Mouse (Mus musculus) lung, postnatal 36 days (tissue): ENCODE results near the gene D3Ertd254e.
"Not testable (repeated sequence)": the region's sequence is repeated elsewhere in the genome, so short reads cannot be mapped to it uniquely, and the experiment has no call there.

Experiments used
- DNase-seq: peaks from one replicate; pipeline ENCODE4 v3.0.0; 2022; ENCODE audit warnings: mixed read lengths

Gene D3Ertd254e

GRCm38 (mm10) chr3:36150934-36151686 lies at the start of gene D3Ertd254e:
Gene D3Ertd254e, plus strand, starts transcription at chr3:36151017.
- peak; percentile 96 for DNase-seq

DNA sequence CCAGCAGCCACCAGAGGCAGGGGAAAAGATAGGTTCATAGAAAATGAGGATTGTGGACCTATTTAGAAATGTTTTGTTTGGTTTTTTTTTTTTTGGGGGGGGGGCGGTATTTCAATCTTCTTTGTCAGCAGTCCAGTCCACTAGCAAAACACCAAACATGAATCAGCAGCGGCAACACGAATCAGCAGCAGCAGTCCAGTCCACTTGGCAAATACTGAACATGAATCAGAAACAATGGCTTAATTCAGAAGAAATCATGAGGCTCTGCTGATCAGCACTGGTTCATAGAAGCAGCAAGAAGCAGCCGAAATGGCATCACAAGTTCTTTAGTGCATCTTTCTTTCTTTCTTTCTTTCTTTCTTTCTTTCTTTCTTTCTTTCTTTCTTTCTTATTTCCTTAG lies 34.7 kb upstream of the D3Ertd254e start:
- no peak for DNase-seq

- DNase-seq = no peak
Measured at GRCm38 (mm10) chr3:36119684-36120548, 30.9 kb upstream of the D3Ertd254e start.

GRCm38 (mm10) chr3:36126176-36126575 lies 24.6 kb upstream of the D3Ertd254e start:
- DNase-seq = not testable (repeated sequence)

DNA sequence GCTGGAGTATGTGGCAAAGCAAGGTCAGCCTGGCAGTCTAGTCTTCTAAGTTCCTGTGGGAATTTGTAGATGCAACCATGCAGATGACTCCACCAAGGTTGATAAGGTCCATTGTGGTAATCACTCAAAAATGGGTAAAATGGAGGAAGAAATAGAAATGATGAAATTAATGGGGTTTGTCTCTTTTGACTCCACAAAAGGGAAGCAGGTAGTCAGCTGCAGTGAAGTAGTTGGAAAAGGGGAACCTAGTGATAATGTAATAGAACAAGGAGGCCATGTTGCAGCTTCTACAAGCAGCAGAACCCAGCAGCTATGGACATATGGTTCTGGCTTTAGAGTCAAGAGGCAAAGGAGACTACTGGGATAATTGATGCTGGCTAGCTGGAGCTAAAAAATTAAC lies 14.7 kb upstream of the D3Ertd254e start:
- DNase-seq = no peak

DNA sequence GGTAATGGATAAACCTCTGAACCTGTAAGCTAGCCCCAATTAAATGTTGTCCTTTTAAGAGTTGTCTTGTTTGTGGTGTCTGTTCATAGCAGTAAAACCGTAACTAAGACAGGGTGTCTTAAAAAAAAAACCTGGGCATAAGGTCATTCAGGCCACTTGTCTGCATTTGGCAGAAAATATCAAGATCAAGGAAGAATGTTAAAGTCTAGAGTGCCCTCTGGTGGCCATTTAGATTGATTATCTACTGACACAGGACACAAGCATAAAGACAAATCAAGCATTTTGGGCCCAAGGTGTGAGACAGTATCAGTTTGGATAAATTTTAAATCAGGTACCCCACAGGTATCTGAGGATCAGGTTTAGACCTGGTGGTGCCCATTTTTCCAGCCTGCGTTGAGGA lies 13.3 kb upstream of the D3Ertd254e start:
- DNase-seq = peak; percentile 74

DNA sequence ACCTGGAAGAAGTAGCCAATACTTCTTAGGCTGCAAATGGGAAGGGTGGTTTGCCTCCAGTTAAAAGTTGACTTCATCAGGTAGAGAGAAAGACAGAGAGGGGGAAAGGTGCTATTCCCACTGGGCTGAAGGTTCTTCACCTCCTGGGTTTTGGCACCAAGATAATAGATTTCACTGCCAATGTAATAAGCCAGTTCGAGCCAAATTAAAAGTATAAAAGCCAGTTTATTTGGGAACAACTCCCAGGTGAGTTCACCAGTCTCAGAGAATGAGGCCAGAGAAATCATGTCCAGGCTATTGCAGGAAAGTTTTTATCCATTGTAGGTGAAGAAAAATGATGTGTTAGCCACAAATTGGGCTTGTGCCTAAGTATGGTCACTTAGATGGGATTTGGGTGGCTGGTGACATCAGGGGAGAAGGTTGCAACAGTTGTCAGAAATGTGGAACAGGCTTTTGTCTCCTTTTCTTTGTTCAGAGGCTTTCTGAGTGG lies 12.6 kb upstream of the D3Ertd254e start:
- DNase-seq = no peak

GRCm38 (mm10) chr3:36138996-36139395 lies 11.8 kb upstream of the D3Ertd254e start:
- no peak for DNase-seq

- DNase-seq = no peak
Measured at GRCm38 (mm10) chr3:36150537-36150933, 282 bp upstream of the D3Ertd254e start.

GRCm38 (mm10) chr3:36155268-36155667 lies 4.5 kb downstream of the D3Ertd254e start:
- no peak for DNase-seq

DNA sequence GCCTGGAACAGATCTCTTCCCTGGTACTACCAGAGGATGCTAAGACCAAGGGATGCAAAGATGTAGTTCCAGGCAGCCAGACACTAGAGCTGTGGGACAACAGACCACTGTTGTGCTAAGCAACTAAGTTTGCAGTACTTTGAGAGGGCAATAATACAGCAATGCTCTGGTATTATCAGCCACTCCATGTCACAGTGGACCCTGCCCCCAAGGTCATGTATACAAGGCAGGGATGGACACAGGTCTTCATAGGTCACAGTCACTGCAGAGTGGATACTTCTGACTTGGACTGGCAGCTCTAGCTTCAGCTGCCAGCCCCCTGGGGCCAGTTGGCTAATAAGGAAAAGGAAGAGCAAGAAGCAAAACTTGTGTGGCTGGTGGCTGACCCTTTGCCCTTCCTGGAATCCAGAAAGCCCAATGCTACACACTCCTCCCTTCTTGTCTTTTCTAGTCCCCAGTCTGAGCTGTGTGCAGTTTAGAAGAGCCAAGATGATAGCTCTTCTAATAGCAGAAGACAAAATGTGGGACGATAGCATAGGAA lies 19.9 kb downstream of the D3Ertd254e start:
- DNase-seq = no peak

GRCm38 (mm10) chr3:36171348-36171747 lies 20.5 kb downstream of the D3Ertd254e start:
- no peak for DNase-seq

DNA sequence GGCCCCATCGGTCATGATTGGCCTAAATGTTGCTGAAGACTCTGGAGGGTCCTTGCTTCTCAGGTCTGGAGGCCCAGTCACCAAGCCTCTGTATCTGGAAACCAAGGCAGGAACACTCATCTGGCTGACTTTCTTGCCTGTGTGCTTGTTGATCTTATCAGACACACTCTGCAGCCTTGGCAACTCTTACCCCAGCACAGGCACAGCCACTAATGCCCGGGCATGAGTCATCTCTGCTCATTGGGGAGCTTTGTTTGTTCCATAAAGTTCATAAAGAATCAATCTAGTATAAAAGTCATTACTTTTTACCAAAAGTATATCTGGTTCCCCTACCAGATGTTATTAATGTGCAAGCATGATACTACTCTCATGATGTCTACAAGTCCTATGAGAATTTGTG lies 22.9 kb downstream of the D3Ertd254e start:
- DNase-seq = no peak

DNA sequence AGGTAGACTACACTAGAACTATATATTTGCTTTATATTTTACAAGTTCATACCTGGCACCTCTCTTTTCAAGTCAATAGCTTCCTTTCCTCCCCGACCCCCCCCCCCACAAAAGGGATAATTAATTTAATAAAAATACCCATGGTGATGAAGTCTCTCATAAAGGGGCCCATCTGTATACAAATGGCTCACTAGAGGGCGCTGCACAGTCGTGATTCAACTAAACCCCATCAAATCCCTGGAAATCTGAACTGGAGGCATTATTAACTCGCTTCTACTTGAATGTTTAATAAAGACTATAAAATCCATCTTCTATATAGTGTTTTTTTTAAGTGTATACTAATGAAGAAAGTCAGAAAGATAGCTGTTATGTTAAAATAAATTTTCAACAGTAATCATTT lies 30.7 kb downstream of the D3Ertd254e start:
- DNase-seq = peak; percentile 74

- no peak for DNase-seq
Measured at GRCm38 (mm10) chr3:36186510-36186909, 35.7 kb downstream of the D3Ertd254e start.

DNA sequence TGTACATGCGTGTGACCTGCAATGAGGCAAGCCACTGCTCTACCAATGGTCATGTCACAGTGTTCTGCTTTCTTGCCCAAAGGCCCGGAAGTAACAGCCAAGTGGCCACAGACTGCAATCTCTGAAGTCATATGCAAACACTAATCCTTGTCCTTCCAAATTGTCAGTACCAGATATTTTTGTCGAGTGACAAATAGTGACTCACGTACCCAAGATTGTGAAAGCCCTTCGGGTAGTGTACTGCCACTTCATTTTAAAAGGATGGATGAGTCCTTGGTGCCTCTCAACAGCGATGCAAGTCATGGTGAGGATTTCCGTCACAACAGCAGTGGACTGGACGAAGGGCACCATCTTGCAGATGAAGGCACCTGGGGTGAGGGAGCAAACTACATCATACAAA lies 38.4 kb downstream of the D3Ertd254e start:
- DNase-seq = no peak

DNA sequence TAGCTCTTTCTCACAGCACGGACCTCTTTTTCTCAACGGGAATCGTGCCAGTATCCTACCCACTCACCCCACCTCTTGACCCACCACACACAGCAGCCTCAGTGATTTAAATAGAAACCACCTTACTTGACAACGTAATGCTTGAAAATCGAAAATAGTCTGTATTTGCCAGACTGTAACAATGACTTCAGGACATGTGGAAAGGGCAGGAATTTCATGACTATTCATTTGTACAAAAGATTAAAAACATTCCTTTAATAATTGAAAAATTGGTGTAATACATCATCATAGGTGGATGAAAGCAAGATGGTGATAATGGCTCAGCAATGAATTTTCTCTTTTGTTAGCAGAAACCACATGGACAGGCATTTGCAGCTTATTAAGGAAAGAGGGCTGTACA lies 50.3 kb downstream of the D3Ertd254e start:
- DNase-seq = no peak

DNA sequence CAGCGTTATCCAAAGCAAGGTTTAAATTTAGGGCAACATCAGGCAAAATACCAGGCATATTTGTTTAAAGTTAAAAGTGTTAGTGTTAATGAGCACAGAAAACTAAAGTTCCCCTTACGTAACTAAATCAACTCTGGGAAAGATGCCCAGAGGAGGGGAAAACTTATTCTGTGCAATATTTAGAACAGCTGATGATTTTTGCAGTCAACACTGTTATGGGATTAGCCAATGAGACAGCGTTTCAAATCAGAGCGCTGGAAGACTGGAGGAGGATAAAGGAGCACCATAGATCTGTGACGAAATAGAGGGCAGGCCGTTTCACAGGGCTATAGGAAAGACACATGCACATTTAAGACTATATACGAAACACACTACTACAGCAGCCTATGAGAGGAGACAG lies 52.1 kb downstream of the D3Ertd254e start:
- DNase-seq = peak; percentile 6

GRCm38 (mm10) chr3:36207520-36208264 lies 56.9 kb downstream of the D3Ertd254e start:
- no peak for DNase-seq

- DNase-seq = peak; percentile 61
Measured at GRCm38 (mm10) chr3:36209776-36210555, 59.1 kb downstream of the D3Ertd254e start.

- no peak for DNase-seq
Measured at GRCm38 (mm10) chr3:36210939-36211338, 60.1 kb downstream of the D3Ertd254e start.

- no peak for DNase-seq
Measured at GRCm38 (mm10) chr3:36212758-36213157, 61.9 kb downstream of the D3Ertd254e start.
